Mouse (Mus musculus): ENCODE measurements around the gene Vps13d. TPM values are rescaled to one million over a fixed set of nuclear protein-coding genes. Genes with fewer than 3 reads are reported as not detected.

Vps13d gene
- total RNA-seq, 2 experiments from 2014 or later = 22.7 to 25.9 TPM

DNA sequence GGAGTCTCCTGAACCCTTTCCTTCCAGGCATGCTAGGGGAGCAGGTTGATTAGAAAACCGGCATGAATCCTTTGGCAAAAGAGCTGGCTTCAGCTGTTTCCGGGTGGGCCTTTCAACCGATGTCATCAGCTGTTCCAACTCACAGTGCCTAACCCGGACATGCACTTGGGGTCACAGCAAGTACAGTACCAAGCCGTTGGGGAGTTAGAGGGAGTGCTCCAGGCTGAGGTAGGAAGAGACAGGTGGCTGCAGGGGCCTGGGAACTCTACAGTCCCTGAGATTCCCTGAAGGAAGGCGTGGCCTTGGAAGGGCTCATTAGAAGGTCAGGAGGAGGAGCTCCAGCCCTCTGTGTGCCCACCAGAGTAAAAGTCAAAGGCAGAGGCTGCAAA is 20.0 kb upstream of the Vps13d start:
- intact Hi-C loops (cut with DNase I; ENCODE audit: low total_unique reads) = loop anchor here (2.0 kb wide), 1 partner anchor 74 kb away; no protein-coding TSS in a partner anchor
- DNase-seq = peak; percentile 47

GRCm38 (mm10) chr4:145213999-145214785 is 19.4 kb upstream of the Vps13d start:
- intact Hi-C loops (cut with DNase I; ENCODE audit: low total_unique reads) = loop anchor here (2.0 kb wide), 1 partner anchor 75 kb away; no protein-coding TSS in a partner anchor
- DNase-seq = peak; percentile 93

- intact Hi-C loops (cut with DNase I; ENCODE audit: low total_unique reads) = no loop called here
- DNase-seq = no peak
Observed at GRCm38 (mm10) chr4:145211076-145211475, 16.3 kb upstream of the Vps13d start.

DNA sequence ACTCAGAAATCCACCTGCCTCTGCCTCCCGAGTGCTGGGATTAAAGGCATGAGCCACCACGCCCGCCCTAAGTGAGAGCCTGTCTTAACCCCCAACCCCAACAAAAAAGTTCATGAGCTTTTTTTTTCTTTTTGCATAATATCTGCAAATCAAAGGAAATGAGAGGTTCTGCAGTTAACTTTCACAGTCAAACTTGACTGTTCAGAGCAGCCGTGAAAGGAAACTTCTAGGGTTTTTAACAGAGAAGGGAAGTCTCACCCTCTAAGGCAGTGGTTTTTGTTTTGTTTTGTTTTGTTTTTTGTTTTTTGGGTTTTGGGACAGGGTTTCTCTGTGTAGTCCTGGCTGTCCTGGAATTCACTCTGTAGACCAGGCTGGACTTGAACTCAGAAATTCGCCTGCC is 15.8 kb upstream of the Vps13d start:
- intact Hi-C loops (cut with DNase I; ENCODE audit: low total_unique reads) = no loop called here
- DNase-seq = no peak

- no peak for DNase-seq
- intact Hi-C loops (cut with DNase I; ENCODE audit: low total_unique reads) = no loop called here
Observed at GRCm38 (mm10) chr4:145209690-145210088, 14.9 kb upstream of the Vps13d start.

DNA sequence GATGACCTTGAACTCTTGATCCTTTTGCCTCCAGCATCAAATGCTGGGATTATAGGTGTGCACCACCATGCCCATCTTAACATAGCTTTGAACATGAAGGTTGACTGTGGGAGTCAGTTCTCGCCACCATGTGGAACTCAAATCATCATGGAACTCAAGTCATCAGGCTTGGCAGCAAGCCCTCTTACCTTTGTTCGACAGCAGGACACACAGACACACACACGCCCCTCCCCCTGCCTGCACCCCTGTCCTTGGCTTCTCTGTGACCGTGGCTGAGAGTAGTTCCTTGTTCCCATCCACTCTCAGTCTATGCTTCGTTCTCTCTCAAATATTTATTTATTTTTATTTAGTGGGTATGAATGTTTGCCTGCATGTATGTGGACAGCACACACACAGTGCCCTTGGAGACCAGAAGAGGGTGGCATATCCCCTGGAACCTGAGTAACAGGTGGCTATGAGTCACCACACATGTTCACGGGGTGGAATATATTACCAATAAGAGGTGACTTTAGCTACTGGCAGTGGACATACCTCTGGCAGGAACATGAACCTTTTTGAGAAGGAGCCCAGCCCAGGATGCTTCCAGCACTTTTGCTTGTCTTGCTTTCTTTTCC is 14.4 kb upstream of the Vps13d start:
- no peak for DNase-seq
- intact Hi-C loops (cut with DNase I; ENCODE audit: low total_unique reads) = no loop called here

DNA sequence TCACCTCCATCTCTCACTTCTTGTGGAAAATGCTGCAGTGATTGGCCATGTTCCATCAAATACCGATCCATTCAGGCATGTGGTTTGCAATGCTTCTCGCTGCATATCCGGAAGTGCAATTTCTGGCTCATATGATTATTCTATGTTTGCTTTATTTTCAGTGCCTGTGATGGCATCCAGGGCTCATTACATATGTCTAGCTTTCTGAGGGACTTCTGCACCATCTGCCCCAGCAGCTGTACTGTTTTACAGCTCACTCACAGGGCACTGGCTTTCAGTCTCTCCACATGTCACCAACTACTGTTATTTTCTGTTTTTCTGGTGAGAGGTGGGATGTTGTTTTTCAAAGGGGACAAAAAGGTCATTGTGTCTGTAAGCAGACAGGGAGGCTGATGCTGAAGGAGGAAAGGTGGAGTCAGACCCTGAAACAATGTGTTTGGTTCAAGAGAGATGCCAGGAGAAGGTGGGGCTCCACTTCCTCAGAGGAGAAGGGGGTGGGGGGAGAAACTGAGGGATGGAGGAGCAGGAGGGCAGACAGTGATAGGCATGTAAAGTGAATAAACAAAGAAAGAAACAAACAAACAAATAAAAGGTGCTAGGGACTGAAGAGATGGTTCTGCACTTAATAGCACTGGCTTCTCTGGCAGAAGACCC is 13.0 kb upstream of the Vps13d start:
- DNase-seq = no peak
- intact Hi-C loops (cut with DNase I; ENCODE audit: low total_unique reads) = no loop called here

GRCm38 (mm10) chr4:145204779-145205178 is 10.0 kb upstream of the Vps13d start:
- DNase-seq = no peak
- intact Hi-C loops (cut with DNase I; ENCODE audit: low total_unique reads) = no loop called here

- intact Hi-C loops (cut with DNase I; ENCODE audit: low total_unique reads) = no loop called here
- DNase-seq = no peak
Observed at GRCm38 (mm10) chr4:145203305-145203704, 8.5 kb upstream of the Vps13d start.

GRCm38 (mm10) chr4:145201424-145201823 is 6.6 kb upstream of the Vps13d start:
- intact Hi-C loops (cut with DNase I; ENCODE audit: low total_unique reads) = no loop called here

GRCm38 (mm10) chr4:145199982-145200699 is 5.3 kb upstream of the Vps13d start:
- intact Hi-C loops (cut with DNase I; ENCODE audit: low total_unique reads) = no loop called here

More at GRCm38 (mm10) chr4:145201424-145201823, 6.6 kb upstream of the Vps13d start:
- DNase-seq = no peak

GRCm38 (mm10) chr4:145196586-145196985 is 1.8 kb upstream of the Vps13d start:
- DNase-seq = no peak
- intact Hi-C loops (cut with DNase I; ENCODE audit: low total_unique reads) = no loop called here

More at GRCm38 (mm10) chr4:145199982-145200699, 5.3 kb upstream of the Vps13d start:
- peak; percentile 25 for DNase-seq

GRCm38 (mm10) chr4:145195172-145195571 is 367 bp upstream of the Vps13d start:
- no peak for DNase-seq
- intact Hi-C loops (cut with DNase I; ENCODE audit: low total_unique reads) = no loop called here

- intact Hi-C loops (cut with DNase I; ENCODE audit: low total_unique reads) = no loop called here
- DNase-seq = peak; percentile 83
Observed at GRCm38 (mm10) chr4:145193991-145194511, 754 bp downstream of the Vps13d start.

GRCm38 (mm10) chr4:145193406-145193805 is 1.4 kb downstream of the Vps13d start:
- DNase-seq = no peak
- intact Hi-C loops (cut with DNase I; ENCODE audit: low total_unique reads) = no loop called here

- DNase-seq = peak; percentile 30
- intact Hi-C loops (cut with DNase I; ENCODE audit: low total_unique reads) = no loop called here
Observed at GRCm38 (mm10) chr4:145192686-145193085, 2.1 kb downstream of the Vps13d start.

GRCm38 (mm10) chr4:145188561-145188960 is 6.2 kb downstream of the Vps13d start:
- DNase-seq = no peak
- intact Hi-C loops (cut with DNase I; ENCODE audit: low total_unique reads) = no loop called here

DNA sequence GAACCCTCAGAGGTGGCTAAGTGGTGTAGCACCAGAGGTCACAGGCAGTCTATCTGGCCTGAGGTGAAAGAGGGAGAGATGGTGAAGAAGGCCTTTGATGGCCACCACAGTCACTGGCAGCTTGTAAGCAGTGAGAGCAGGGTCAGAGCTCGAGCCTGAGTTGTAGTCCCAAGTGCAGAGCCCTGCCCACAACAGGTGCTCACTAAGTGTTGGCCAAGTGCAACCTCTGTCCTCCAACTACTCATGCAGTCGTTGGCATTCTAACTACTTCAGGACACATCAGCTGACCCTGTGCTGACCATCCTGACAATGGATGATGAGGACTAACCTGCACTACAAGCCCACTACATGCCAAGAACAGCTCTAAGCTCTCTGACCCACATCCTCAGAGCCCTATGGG is 7.2 kb downstream of the Vps13d start:
- intact Hi-C loops (cut with DNase I; ENCODE audit: low total_unique reads) = no loop called here
- DNase-seq = no peak

DNA sequence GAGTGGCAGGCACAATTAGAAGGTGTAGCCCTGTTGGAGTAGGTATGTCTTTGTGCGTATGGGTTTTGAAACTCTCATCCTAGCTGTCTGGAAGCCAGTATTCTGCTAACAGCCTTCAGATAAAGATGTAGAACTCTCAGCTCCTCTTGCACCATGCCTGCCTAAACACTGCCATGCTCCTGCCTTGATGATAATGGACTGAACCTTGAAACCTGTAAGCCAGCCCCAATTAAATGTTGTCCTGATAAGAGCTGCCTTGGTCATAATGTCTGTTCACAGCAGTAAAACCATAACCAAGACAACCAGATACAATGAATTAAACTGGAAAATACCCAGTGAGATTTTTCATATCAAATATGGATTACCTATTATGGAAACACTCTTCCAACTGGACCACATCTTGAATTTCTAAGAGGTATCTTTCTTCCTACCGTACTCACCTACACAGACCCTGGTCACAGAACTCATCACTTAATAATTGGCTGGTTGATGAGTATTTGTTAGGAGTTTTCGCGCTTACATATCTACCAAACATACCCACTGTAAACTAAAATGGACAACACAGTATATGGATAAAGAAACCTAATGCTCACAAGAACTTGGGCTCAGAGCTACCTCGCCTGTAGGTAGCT is 15.8 kb downstream of the Vps13d start:
- intact Hi-C loops (cut with DNase I; ENCODE audit: low total_unique reads) = no loop called here
- no peak for DNase-seq

Measured in gastrocnemius, postnatal 14 days (tissue).